Mouse (Mus musculus) embryo, embryonic 11.5 days (tissue): ENCODE measurements around the gene Gm11236.
"Not testable (repeated sequence)": the region's sequence is repeated elsewhere in the genome, so short reads cannot be mapped to it uniquely, and the experiment has no call there.

ENCODE experiments used
- DNase-seq: peaks from one replicate; pipeline ENCODE4 v3.0.0-alpha.2; 2012; ENCODE audit warnings: low read depth, low spot score

Gm11236 gene

GRCm38 (mm10) chr4:73637821-73638220 is at the start of gene Gm11236:
TSS of gene Gm11236 (plus strand) at chr4:73638121.
- DNase-seq: not testable (repeated sequence)

- DNase-seq: peak; percentile 30
Measured at GRCm38 (mm10) chr4:73599248-73599647, 38.7 kb upstream of the Gm11236 start.

GRCm38 (mm10) chr4:73607581-73607980 is 30.3 kb upstream of the Gm11236 start, which contains the start of gene Gm11238:
TSS of gene Gm11238 (plus strand) at chr4:73607881.
- not testable (repeated sequence) for DNase-seq

- not testable (repeated sequence) for DNase-seq
Measured at GRCm38 (mm10) chr4:73622684-73623083, 15.2 kb upstream of the Gm11236 start, which contains the start of gene Gm11237. TSS of gene Gm11237 (plus strand) at chr4:73622984.

GRCm38 (mm10) chr4:73661864-73662263 is 23.9 kb downstream of the Gm11236 start:
- DNase-seq: not testable (repeated sequence)

GRCm38 (mm10) chr4:73668054-73668453 is 30.1 kb downstream of the Gm11236 start, which contains the start of gene Gm11239:
TSS of gene Gm11239 (plus strand) at chr4:73668354.
- not testable (repeated sequence) for DNase-seq

GRCm38 (mm10) chr4:73683216-73683615 is 45.3 kb downstream of the Gm11236 start, which contains the start of gene Gm428:
TSS of gene Gm428 (plus strand) at chr4:73683516.
- not testable (repeated sequence) for DNase-seq
